Mouse (Mus musculus): ENCODE measurements around the gene Eif4a1.
"Not testable (repeated sequence)": the region's sequence is repeated elsewhere in the genome, so short reads cannot be mapped to it uniquely, and the experiment has no call there.

Eif4a1 gene

GRCm38 (mm10) chr11:69633128-69633866, 38.9 kb downstream of the Eif4a1 start:
- no peak for DNase-seq (ENCODE audit: low read depth)

GRCm38 (mm10) chr11:69632284-69633089, 39.7 kb downstream of the Eif4a1 start, which contains the start of gene Fxr2:
Gene Fxr2, plus strand, starts transcription at chr11:69632990.
- DNase-seq (ENCODE audit: low read depth): peak; percentile 100

- DNase-seq (ENCODE audit: low read depth): peak; percentile 78
Measured at GRCm38 (mm10) chr11:69629802-69630201, 42.4 kb downstream of the Eif4a1 start.

DNA sequence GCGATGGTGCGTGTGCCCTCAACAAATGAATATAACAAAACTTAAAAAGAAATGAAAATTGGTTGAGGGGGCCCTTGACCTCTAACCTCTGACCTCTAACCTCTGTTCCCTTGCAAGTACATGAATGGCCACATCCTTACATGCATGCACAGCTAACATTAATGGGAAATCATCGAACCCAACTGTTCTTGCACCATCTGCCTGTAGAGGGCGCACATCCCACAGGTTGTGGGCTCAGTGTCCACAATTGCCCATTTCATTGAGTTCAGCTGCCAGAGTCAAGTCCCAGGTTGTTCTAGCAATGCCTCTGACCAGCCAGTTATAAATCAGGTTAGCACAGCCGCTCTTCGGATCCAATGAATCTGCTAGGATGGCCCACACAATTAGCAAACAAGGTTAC, 43.9 kb downstream of the Eif4a1 start:
- DNase-seq (ENCODE audit: low read depth): peak; percentile 89

DNA sequence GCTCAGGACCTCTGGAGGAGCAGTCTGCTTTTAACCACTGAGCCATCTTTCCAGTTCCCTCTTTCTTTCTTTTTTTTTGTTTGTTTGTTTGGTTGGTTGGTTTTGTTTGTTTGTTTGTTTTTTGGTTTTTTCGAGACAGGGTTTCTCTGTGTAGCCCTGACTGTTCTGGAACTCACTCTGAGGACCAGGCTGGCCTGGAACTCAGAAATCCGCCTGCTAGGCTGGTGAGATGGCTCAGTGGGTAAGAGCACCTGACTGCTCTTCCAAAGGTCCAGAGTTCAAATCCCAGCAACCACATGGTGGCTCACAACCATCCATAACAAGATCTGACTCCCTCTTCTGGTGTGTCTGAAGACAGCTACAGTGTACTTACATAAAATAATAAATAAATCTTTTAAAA, 47.9 kb downstream of the Eif4a1 start:
- DNase-seq (ENCODE audit: low read depth): not testable (repeated sequence)

DNA sequence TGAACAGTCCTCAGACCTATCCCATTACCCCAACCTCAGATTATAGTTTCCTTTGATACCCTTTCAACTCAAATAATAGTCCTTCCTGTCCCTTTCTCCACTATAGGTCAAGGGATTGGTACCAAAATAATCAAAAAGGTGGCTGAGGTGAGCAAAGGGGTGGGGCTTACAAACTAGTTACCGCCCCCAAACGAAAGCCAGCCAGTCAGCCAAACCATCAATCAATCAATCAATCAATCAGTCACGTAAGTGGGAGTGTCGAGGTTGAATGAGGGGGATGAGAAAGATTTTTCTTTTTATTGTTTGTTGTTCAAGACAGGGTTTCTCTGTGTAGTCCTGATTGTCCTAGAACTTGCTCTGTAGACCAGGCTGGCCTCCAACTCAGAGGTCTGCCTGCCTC, 49.2 kb downstream of the Eif4a1 start:
- no peak for DNase-seq (ENCODE audit: low read depth)

GRCm38 (mm10) chr11:69622406-69622805, 49.8 kb downstream of the Eif4a1 start:
- no peak for DNase-seq (ENCODE audit: low read depth)

GRCm38 (mm10) chr11:69621571-69622268, 50.5 kb downstream of the Eif4a1 start, which contains the start of gene Sat2:
Gene Sat2, plus strand, starts transcription at chr11:69622024.
- no peak for DNase-seq (ENCODE audit: low read depth)

DNA sequence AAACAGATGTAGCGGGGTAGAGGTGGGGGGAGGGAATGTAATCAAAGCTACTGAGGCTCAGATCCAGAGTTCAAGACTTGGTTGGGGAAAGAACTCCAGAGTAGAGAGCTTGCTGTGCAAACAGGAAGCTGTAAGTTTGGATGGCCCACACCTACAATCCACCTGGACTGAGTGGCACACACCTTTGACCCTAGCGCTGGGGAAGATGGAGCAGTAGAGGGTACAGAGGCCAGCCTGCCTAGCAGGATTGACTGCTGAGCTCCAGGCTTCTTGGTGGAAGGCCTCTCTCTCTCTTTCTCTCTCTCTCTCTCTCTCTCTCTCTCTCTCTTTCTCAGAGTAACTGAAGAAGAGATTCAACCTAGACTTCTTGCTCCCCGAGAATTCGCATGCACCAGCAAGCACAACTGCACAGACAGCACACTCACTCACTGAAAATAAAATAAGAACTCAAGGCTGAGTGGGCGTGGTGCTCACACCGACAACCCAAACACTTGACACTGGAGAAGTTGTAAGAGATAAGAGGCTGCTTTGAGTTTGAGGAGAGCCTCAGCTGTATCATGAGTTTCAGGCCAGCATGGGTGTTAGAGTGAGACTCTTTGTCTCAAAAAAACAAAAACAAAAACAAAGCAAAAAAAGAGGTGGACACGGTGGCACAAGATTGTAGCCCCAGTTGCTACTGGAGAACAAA, 51.7 kb downstream of the Eif4a1 start:
- DNase-seq (ENCODE audit: low read depth): no peak

- no peak for DNase-seq (ENCODE audit: low read depth)
Measured at GRCm38 (mm10) chr11:69617805-69618204, 54.4 kb downstream of the Eif4a1 start, which contains the start of gene Shbg. Gene Shbg, minus strand, starts transcription at chr11:69617905.
